Mouse (Mus musculus) left cerebral cortex, postnatal 10 days (tissue): ENCODE measurements at regions not wholly inside any gene's neighbourhood (a gene's known extent, or its start where the extent isn't known, plus 50 kb on each side); places are given as distances from the start of the nearest gene placed in this dataset.

Experiments
- DNase-seq, 2 experiments: peaks; one replicate each; pipeline ENCODE4 v3.0.0; 2021 to 2022; ENCODE audit warnings: low spot score in 2 of 2, mixed read lengths in 1 of 2; ENCODE audit errors: extremely low spot score in 1 of 2
- intact Hi-C: fragments of 180-260 bp; cut with DNase I; formaldehyde crosslinking; loops from one replicate; pipeline ENCODE4 v1.15.1; 2025

GRCm38 (mm10) chr8:74500413-74501135 lies 372.4 kb upstream of the Isx start:
- DNase-seq = no peak
- intact Hi-C loops = no loop called here

- DNase-seq = peak in 1 of 2 experiments; percentile 8
These were observed 371.7 kb upstream of the Isx start for GRCm38 (mm10) chr8:74501291-74501690.

More at GRCm38 (mm10) chr8:74501291-74501690, 371.7 kb upstream of the Isx start:
- intact Hi-C loops = no loop called here
